Mouse (Mus musculus) intestine, embryonic 14.5 days (tissue): ENCODE data around the gene Cntn2. TPM values are rescaled to one million over a fixed set of nuclear protein-coding genes. Genes with fewer than 3 reads are reported as not detected.
A peak's percentile ranks its signal among the peaks of the same experiment; 100 is the strongest.
"Not testable (repeated sequence)": the region's sequence is repeated elsewhere in the genome, so short reads cannot be mapped to it uniquely, and the experiment has no call there.

Experiments
- ATAC-seq: fragments of 200-750 bp; cut with Nextera tagmentation; replicated peaks from 2 replicates; pipeline ENCODE4 v1.8.0; 2017; ENCODE audit warnings: low read depth, moderate number of reproducible peaks, moderate TSS enrichment, moderate library complexity; ENCODE audit not compliant: low FRiP score, low TSS enrichment
- DNase-seq: peaks from one replicate; pipeline ENCODE4 v3.0.0-alpha.2; 2018; ENCODE audit warnings: low spot score
- H3K27ac ChIP-seq: fragments of 300-500 bp; sonication (generic); 2 replicates; pipeline ENCODE4 v1.5.1; 2014; ENCODE audit warnings: low read depth, mild to moderate bottlenecking, control low read depth
- H3K27me3 ChIP-seq: fragments of 300-500 bp; sonication (generic); replicated peaks from 2 replicates; pipeline ENCODE4 v1.6.1; 2014; ENCODE audit warnings: low read length, control low read depth; ENCODE audit not compliant: control insufficient read depth, insufficient read depth
- H3K36me3 ChIP-seq: fragments of 300-500 bp; sonication (generic); 2 replicates; pipeline ENCODE4 v1.6.1; 2014; ENCODE audit warnings: low read length, control low read depth; ENCODE audit not compliant: control insufficient read depth, insufficient read depth
- H3K4me1 ChIP-seq: fragments of 300-500 bp; sonication (generic); replicated peaks from 2 replicates; pipeline ENCODE4 v1.6.1; 2014; ENCODE audit warnings: low read length, control low read depth, mixed read lengths; ENCODE audit not compliant: control insufficient read depth, insufficient read depth
- H3K4me2 ChIP-seq: fragments of 300-500 bp; sonication (generic); 2 replicates; pipeline ENCODE4 v1.6.1; 2014; ENCODE audit warnings: low read length
- H3K4me3 ChIP-seq: fragments of 300-500 bp; sonication (generic); 2 replicates; pipeline ENCODE4 v1.5.1; 2014; ENCODE audit warnings: low read depth, low read length, control low read depth, mixed read lengths
- H3K9ac ChIP-seq: fragments of 300-500 bp; sonication (generic); 2 replicates; pipeline ENCODE4 v1.6.1; 2014; ENCODE audit warnings: mild to moderate bottlenecking, low read length
- H3K9me3 ChIP-seq: fragments of 300-500 bp; sonication (generic); 2 replicates; pipeline ENCODE4 v1.6.1; 2016; ENCODE audit warnings: low read length, control low read depth; ENCODE audit not compliant: control insufficient read depth
- WGBS: fragments of 180-500 bp; shearing (Covaris S2); extraction: QIAGEN DNeasy Blood & Tissue Kit; methylation state at CpG from one replicate; pipeline ENCODE4 v1.1.7; 2014; 5-methylcytosine and 5-hydroxymethylcytosine counted together
- polyA plus RNA-seq: library from polyadenylated mRNA; unstranded; fragments of >200 nt; fragmentation: Nextera tagmentation; extraction: Ambion mirVana; gene quantifications from 2 replicates; pipeline ENCODE4 v1.2.1, GENCODE M21; 2014

Gene Cntn2
- polyA plus RNA-seq, 1 experiment from 2014 or later: 0.32 TPM

DNA sequence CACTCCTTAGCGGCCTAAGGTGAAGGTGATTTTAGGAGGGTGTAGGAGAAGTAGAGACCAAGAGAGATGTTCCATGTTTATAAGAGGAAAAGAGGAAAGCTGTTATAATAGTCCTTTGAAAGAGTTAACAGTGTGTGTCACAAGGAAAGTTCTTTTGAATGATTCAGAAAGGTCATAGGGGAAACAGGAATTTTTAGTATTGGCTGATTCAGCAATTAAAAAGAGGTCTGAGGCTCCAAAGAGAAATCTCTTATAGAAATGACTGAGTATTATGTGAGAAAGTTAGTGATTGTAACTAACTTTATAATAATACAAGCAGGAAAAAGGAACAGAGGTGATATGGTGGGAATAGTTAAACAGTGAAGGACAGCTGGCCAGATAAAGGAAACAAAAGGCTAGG, 63.6 kb downstream of the Cntn2 start:
- H3K9ac ChIP-seq: no peak overlapping the region
- no peaks in the 10 kb centered on the region for H3K27me3 ChIP-seq
- H3K4me3 ChIP-seq: no peak overlapping the region
- no peaks in the 10 kb centered on the region for H3K9me3 ChIP-seq
- H3K4me2 ChIP-seq: no peak overlapping the region
- no peak overlapping the region for H3K27ac ChIP-seq
- WGBS: 84% methylated on average over 1 of the region's 1 CpGs
- DNase-seq (no peak), ATAC-seq (no peak)
- H3K36me3 ChIP-seq: peaks cover under 1% of the 10 kb centered on the region; the same call in 1 of the 2 replicates
- peaks cover 10% of the 10 kb centered on the region for H3K4me1 ChIP-seq

GRCm38 (mm10) chr1:132476928-132477691, 65.9 kb downstream of the Cntn2 start, which contains the start of gene Rbbp5:
Rbbp5 (plus strand) TSS chr1:132477365.
- peak; percentile 90 for ATAC-seq

GRCm38 (mm10) chr1:132476575-132476927, 66.5 kb downstream of the Cntn2 start:
- DNase-seq (no peak), ATAC-seq (peak; percentile 42)
- Histone ChIP-seq H3K4me2 (peak overlapping the region; percentile 95), H3K4me1 (peaks cover 10% of the 10 kb centered on the region), H3K9ac (peak overlapping the region; percentile 84), H3K4me3 (peak overlapping the region; percentile 96), H3K9me3 (no peaks in the 10 kb centered on the region), H3K27ac (peak overlapping the region; percentile 75; the same call in 1 of the 2 replicates), H3K27me3 (no peaks in the 10 kb centered on the region), H3K36me3 (no peaks in the 10 kb centered on the region)
- 6% methylated on average over 9 of the region's 9 CpGs for WGBS

More at GRCm38 (mm10) chr1:132476928-132477691, 65.9 kb downstream of the Cntn2 start, which contains the start of gene Rbbp5:
- H3K4me2 ChIP-seq: peak within 1 kb of the TSS; percentile 95
- peak within 1 kb of the TSS; percentile 96 for H3K4me3 ChIP-seq
- H3K9me3 ChIP-seq: no peaks in the 10 kb centered on the region
- H3K4me1 ChIP-seq: peaks cover 10% of the 10 kb centered on the region
- H3K9ac ChIP-seq: peak within 1 kb of the TSS; percentile 84
- H3K27ac ChIP-seq: peak within 1 kb of the TSS; percentile 75
- no peaks in the 10 kb centered on the region for H3K36me3 ChIP-seq
- no peaks in the 10 kb centered on the region for H3K27me3 ChIP-seq
- DNase-seq: peak; percentile 95
- under 1% methylated on average over 43 of the region's 43 CpGs for WGBS

DNA sequence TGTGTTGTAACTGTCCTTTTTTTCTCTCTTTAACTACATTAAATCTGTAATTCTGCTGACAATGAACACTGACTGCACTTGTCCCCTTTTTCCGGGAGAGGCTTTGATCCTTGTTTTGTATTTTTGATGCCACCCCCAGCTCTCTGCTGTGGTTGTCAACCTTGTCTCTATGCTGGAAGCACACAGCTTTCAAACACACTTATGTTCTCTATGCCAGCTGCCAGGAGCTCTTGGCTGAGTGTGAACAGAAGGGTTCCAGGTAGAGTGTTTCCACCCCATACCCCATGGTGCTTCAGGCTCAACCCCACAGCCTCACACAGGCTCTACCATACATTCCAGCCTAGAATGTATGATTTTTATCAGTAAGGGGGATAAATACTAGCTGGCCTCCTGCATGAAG, 68.6 kb downstream of the Cntn2 start:
- no peak overlapping the region for H3K27ac ChIP-seq
- ATAC-seq (no peak), DNase-seq (peak; percentile 20)
- H3K27me3 ChIP-seq: no peaks in the 10 kb centered on the region
- H3K4me1 ChIP-seq: peaks cover 10% of the 10 kb centered on the region
- H3K4me2 ChIP-seq: no peak overlapping the region
- H3K4me3 ChIP-seq: no peak overlapping the region
- H3K36me3 ChIP-seq: no peaks in the 10 kb centered on the region
- no peak overlapping the region for H3K9ac ChIP-seq
- WGBS: 71% methylated on average over 1 of the region's 1 CpGs
- no peaks in the 10 kb centered on the region for H3K9me3 ChIP-seq

GRCm38 (mm10) chr1:132472537-132472936, 70.5 kb downstream of the Cntn2 start:
- Histone ChIP-seq H3K27me3 (no peaks in the 10 kb centered on the region), H3K9me3 (no peaks in the 10 kb centered on the region), H3K9ac (no peak overlapping the region), H3K4me2 (no peak overlapping the region), H3K36me3 (no peaks in the 10 kb centered on the region), H3K27ac (no peak overlapping the region), H3K4me1 (peaks cover 5% of the 10 kb centered on the region; the same call in 1 of the 2 replicates), H3K4me3 (no peak overlapping the region)
- DNase-seq: peak; percentile 52
- ATAC-seq: no peak
- 55% methylated on average over 5 of the region's 5 CpGs for WGBS

DNA sequence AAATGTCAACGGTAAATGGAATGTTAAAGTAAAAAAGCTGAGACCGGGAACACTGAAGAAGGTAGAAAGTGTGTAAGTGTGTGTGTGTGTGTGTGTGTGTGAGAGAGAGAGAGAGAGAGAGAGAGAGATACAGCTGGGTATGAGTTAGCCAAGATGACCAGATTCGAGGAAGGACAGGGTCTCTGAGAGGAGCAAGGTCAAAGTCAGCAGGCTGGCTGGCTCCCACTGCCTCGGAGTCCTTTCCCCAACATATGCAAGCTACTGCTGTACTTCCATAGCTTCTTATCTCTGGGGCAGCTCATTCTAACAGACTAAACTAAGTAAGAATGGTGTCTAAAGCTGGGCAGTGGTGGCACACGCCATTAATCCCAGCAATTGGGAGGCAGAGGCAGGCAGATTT, 71.6 kb downstream of the Cntn2 start:
- WGBS: 88% methylated on average over 5 of the region's 5 CpGs
- no peaks in the 10 kb centered on the region for H3K9me3 ChIP-seq

DNA sequence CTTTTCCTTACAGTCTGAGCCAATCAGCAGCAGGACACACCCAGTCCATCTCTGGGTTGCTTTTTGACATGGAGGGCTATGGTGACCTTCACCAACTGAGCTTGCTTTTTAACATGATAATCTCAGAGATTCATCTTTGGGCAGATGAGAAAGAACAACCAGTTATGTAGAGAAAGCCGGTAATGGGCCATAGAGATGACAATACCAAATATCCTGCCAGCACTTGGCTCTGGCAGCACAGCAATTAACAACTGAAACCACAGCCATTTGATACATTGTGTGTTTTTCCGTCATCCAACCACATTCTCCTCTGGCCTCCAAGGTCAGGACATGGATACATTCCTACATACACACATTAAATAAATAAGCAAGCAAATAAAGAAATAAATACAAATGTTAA, 72.0 kb downstream of the Cntn2 start:
- Histone ChIP-seq H3K9me3 (no peaks in the 10 kb centered on the region), H3K27me3 (no peaks in the 10 kb centered on the region), H3K4me3 (no peak overlapping the region), H3K27ac (no peak overlapping the region), H3K9ac (no peak overlapping the region), H3K36me3 (peaks cover 8% of the 10 kb centered on the region; the same call in 1 of the 2 replicates), H3K4me1 (peaks cover 5% of the 10 kb centered on the region; the same call in 1 of the 2 replicates), H3K4me2 (no peak overlapping the region)
- WGBS: 91% methylated on average over 2 of the region's 2 CpGs
- ATAC-seq: no peak
- peak; percentile 10 for DNase-seq

More for the DNA sequence above, 71.6 kb downstream of the Cntn2 start:
- Histone ChIP-seq H3K4me3 (no peak overlapping the region), H3K9ac (no peak overlapping the region), H3K27me3 (no peaks in the 10 kb centered on the region), H3K27ac (no peak overlapping the region), H3K4me2 (no peak overlapping the region), H3K36me3 (peaks cover 5% of the 10 kb centered on the region; the same call in 1 of the 2 replicates), H3K4me1 (peaks cover 5% of the 10 kb centered on the region; the same call in 1 of the 2 replicates)
- peak; percentile 6 for DNase-seq
- no peak for ATAC-seq

DNA sequence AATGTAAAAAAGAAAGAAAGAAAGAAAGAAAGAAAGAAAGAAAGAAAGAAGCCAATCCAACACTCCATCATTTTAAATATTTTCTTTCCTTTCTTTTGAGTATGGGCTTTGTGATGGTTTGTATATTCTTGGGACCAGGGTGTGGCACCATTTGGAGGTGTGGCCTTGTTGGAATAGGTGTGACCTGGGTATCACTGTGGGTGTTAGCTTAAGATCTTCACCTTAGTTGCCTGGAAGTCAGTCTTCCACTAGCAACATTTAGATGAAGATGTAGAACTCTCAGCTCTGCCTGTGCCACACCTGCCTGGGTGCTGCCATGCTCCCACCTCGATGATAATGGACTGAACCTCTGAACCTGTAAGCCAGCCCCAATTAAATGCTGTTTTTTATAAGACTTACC, 73.0 kb downstream of the Cntn2 start:
- not testable (repeated sequence) for H3K4me2 ChIP-seq, H3K27me3 ChIP-seq, H3K4me3 ChIP-seq, H3K27ac ChIP-seq, ATAC-seq, H3K9ac ChIP-seq, H3K4me1 ChIP-seq, H3K9me3 ChIP-seq
- peak; percentile 13 for DNase-seq
- 100% methylated on average over 1 of the region's 1 CpGs for WGBS
- peaks cover 14% of the 10 kb centered on the region for H3K36me3 ChIP-seq
